19 mouse cellular contexts compared by ENCODE assay signal in the genomic region with DNA sequence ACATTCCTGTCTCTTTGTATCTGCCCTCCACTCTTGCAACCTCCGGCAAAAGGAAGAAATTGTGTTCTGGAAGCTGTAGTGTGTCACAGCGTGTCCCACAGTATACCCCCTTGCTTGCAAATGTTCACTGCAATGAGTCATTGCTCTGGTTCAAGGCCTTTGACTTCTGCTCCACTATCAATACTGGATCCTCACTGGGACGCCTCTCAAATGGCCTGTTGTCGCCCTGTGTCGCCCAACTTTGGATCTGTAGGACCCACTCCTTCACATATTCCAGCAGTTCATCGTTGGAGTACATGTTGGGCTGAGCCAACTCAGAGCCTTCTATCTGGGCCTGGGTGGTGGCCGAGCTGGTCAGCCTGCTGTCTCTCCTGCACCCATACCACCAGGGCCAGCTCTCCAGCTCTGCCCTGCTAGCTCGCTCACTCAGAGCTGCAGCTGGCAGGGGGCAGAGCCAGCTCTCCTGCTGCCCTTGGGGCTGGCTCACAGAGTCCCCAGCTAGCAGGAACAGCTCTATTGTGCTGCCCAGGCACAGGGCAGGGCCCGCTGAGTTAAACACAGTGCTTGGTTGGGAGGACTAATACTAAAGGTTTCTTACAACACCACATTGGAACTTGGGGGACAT.
"Had no signal": no experiment of that assay in that cellular context is flagged by ENCODE, and none has a peak within 500 bp of the region (broad histone marks: within the 10 kb centered on the region; RNA-seq: fewer than 3 reads in every experiment).

No protein-coding gene starts in this region.

- H3K9me3 ChIP-seq: kidney, embryonic 15.5 days; limb, embryonic 10.5 days; limb, embryonic 13.5 days; liver, embryonic 12.5 days; liver, embryonic 15.5 days; midbrain, embryonic 12.5 days; neural tube, embryonic 13.5 days had no signal

- H3K36me3 ChIP-seq: kidney, embryonic 15.5 days; limb, embryonic 10.5 days; limb, embryonic 13.5 days; liver, embryonic 12.5 days; liver, embryonic 15.5 days; midbrain, embryonic 12.5 days; neural tube, embryonic 13.5 days had no signal

- H3K27ac ChIP-seq: kidney, embryonic 15.5 days; limb, embryonic 10.5 days; limb, embryonic 13.5 days; liver, embryonic 12.5 days; liver, embryonic 15.5 days; midbrain, embryonic 12.5 days; neural tube, embryonic 13.5 days had no signal

- H3K4me1 ChIP-seq: kidney, embryonic 15.5 days; limb, embryonic 10.5 days; limb, embryonic 13.5 days; liver, embryonic 12.5 days; liver, embryonic 15.5 days; midbrain, embryonic 12.5 days; neural tube, embryonic 13.5 days had no signal

- DNase-seq: kidney, adult 8-10 months; kidney, postnatal 10 days; kidney, postnatal 36 days; liver; lung, adult 2 months; lung, postnatal 14 days; lung, postnatal 4 days; right cerebral cortex, adult 18-20 months; right cerebral cortex, postnatal 14 days; right cerebral cortex, postnatal 4 days; thymus, postnatal 25 days had no signal

- H3K4me3 ChIP-seq: kidney, embryonic 15.5 days; limb, embryonic 10.5 days; limb, embryonic 13.5 days; liver, embryonic 12.5 days; liver, embryonic 15.5 days; midbrain, embryonic 12.5 days; myocyte; neural tube, embryonic 13.5 days had no signal

- H3K27me3 ChIP-seq: kidney, embryonic 15.5 days; limb, embryonic 13.5 days; midbrain, embryonic 12.5 days; neural tube, embryonic 13.5 days had no signal
